ENCODE assay signal across 14 mouse cellular contexts in the genomic region with DNA sequence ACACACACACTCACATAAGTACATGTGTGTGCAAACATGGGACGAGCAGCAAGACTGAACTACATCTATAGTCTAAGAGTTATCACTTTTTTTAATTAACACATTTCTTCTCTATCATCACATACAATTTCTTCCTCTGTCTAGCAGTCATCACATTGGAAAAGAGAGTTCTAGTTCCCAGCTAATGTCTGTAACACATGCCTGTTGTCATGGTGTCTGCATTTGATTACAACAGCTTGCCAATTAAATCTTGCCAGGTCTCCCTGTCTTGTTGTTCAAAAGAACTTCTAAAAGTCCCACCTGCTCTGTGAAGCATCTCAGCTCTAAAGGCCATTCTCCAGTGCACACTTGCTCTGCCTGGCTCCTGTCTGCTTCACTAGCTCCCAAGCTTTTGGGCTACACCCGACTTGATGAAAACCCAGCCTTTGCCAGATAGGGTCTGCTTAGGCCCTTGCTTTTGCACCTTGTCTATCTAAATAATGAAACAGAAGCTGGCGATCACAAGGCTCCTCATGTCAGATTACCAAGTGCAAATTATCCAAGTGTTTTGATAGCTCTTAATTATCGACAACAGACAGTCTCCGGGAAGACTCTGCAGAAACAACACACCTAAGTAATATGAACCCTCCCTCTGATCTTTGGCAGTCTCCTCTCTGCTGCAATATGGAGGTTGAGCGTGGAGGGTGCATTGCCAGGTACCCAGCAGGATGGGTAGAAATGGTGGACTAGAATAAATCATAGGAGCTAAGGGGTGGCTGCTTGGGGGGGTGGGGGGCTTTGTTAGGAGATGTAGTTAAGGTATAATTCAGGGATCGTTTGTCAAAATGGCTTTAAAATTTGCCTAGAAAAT.
"Had no signal": no experiment of that assay in that cellular context is flagged by ENCODE, and none has a peak within 500 bp of the region (broad histone marks: within the 10 kb centered on the region; RNA-seq: fewer than 3 reads in every experiment).

No protein-coding gene starts in this region.

- H3K27me3 ChIP-seq: limb, embryonic 15.5 days; liver, embryonic 12.5 days; neural tube, embryonic 12.5 days had no signal

- H3K36me3 ChIP-seq: limb, embryonic 15.5 days; liver, embryonic 12.5 days; midbrain, embryonic 10.5 days; neural tube, embryonic 12.5 days had no signal

- H3K27ac ChIP-seq: layer of hippocampus, adult 2 months; limb, embryonic 15.5 days; liver, embryonic 12.5 days; midbrain, embryonic 10.5 days; neural tube, embryonic 12.5 days; stomach, postnatal 0 days had no signal

- H3K4me3 ChIP-seq: layer of hippocampus, adult 2 months; limb, embryonic 15.5 days; liver, embryonic 12.5 days; midbrain, embryonic 10.5 days; neural tube, embryonic 12.5 days had no signal

- DNase-seq: kidney, postnatal 36 days; lung, embryonic 14.5 days; lung, postnatal 10 days; lung, postnatal 4 days; midbrain, embryonic 14.5 days; thymus, adult 18-20 months; thymus, postnatal 14 days had no signal

- H3K4me1 ChIP-seq: limb, embryonic 15.5 days; liver, embryonic 12.5 days; midbrain, embryonic 10.5 days; neural tube, embryonic 12.5 days had no signal

- H3K9me3 ChIP-seq: limb, embryonic 15.5 days; liver, embryonic 12.5 days; midbrain, embryonic 10.5 days; neural tube, embryonic 12.5 days had no signal

- ATAC-seq: intestine, postnatal 0 days; liver, embryonic 12.5 days had no signal

- H3K4me2 ChIP-seq: limb, embryonic 15.5 days; liver, embryonic 12.5 days; lung, embryonic 14.5 days; neural tube, embryonic 12.5 days had no signal

- H3K9ac ChIP-seq: limb, embryonic 15.5 days; liver, embryonic 12.5 days; lung, embryonic 14.5 days; neural tube, embryonic 12.5 days had no signal
